Mouse (Mus musculus) ES-Bruce4 (cell line): ENCODE measurements around the gene Hap1. TPM values are rescaled to one million over a fixed set of nuclear protein-coding genes. Genes with fewer than 3 reads are reported as not detected.
A peak's percentile ranks its signal among the peaks of the same experiment; 100 is the strongest.

Experiments used
- H3K27ac ChIP-seq: 2 replicates; pipeline ENCODE4 v1.5.1; 2012; ENCODE audit warnings: low read length, inconsistent platforms; ENCODE audit not compliant: insufficient read depth
- H3K27me3 ChIP-seq: 2 replicates; pipeline ENCODE4 v1.6.1; 2012; ENCODE audit warnings: mild to moderate bottlenecking, low read length, inconsistent platforms; ENCODE audit not compliant: control insufficient read depth, poor library complexity, insufficient read depth, severe bottlenecking
- H3K36me3 ChIP-seq: 2 replicates; pipeline ENCODE4 v1.6.1; 2012; ENCODE audit warnings: inconsistent platforms, mild to moderate bottlenecking, low read length, moderate library complexity; ENCODE audit not compliant: control insufficient read depth, poor library complexity, insufficient read depth, severe bottlenecking
- H3K4me1 ChIP-seq: one replicate; pipeline ENCODE4 v1.8.1; 2011; ENCODE audit warnings: low read length; ENCODE audit not compliant: control insufficient read depth, insufficient read depth
- H3K4me3 ChIP-seq: 2 replicates; pipeline ENCODE4 v1.5.1; 2011; ENCODE audit warnings: low read depth, mild to moderate bottlenecking, low read length
- H3K9ac ChIP-seq: 2 replicates; pipeline ENCODE4 v1.6.1; 2012; ENCODE audit warnings: low read depth, mild to moderate bottlenecking, inconsistent platforms; ENCODE audit not compliant: poor library complexity, severe bottlenecking
- H3K9me3 ChIP-seq: replicated peaks from 2 replicates; pipeline ENCODE4 v1.6.1; 2012; ENCODE audit warnings: mild to moderate bottlenecking, low read length, inconsistent platforms; ENCODE audit not compliant: control insufficient read depth, poor library complexity, insufficient read depth, severe bottlenecking
- CTCF ChIP-seq: IDR thresholded peaks from one replicate; pipeline ENCODE4 v1.8.1; 2011; ENCODE audit warnings: low read depth, low read length
- EP300 ChIP-seq: IDR thresholded peaks from 2 replicates; pipeline ENCODE4 v1.6.1; 2011; ENCODE audit warnings: low read depth, low read length; ENCODE audit not compliant: insufficient read depth
- POLR2A ChIP-seq: IDR thresholded peaks from one replicate; pipeline ENCODE4 v1.8.1; 2011; ENCODE audit warnings: low read length; ENCODE audit not compliant: insufficient read depth
- polyA plus RNA-seq: library from polyadenylated mRNA; stranded (reverse); fragments of >200 nt; gene quantifications from 2 replicates; pipeline ENCODE4 v1.2.4, GENCODE M21; 2011; ENCODE audit warnings: low read depth; ENCODE audit not compliant: missing spikeins, insufficient read depth, insufficient read length

The Hap1 gene
- polyA plus RNA-seq, 1 experiment, result 12.7 TPM

DNA sequence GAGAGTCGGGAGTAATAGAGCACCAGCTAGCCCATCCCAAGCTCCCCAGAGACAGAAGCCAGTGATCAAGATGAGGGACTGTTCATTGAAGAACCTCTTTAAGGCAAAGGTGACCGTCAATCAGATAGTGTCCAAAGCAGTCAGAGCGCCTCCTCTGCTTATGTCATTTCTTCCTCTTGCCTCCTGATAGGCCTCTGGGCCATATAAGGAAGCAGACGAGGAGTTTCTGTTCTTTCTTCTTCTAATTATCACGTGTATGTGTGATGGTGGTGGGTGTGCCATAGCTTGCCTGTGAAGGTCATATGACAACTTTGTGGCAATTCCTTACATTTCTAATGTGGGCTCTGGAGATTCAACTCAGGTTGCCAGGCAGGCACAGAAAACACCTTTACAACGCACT is 44.9 kb upstream of the Hap1 start:
- H3K27me3 ChIP-seq, result no peaks in the 10 kb centered on the region
- no peak for TF ChIP-seq POLR2A
- TF ChIP-seq CTCF, result no peak
- TF ChIP-seq EP300, result no peak

GRCm38 (mm10) chr11:100399727-100400538 is 44.0 kb upstream of the Hap1 start:
- Histone ChIP-seq H3K36me3 (no peaks in the 10 kb centered on the region), H3K9me3 (no peaks in the 10 kb centered on the region), H3K9ac (no peak overlapping the region), H3K4me3 (no peak overlapping the region), H3K27ac (no peak overlapping the region), H3K27me3 (no peaks in the 10 kb centered on the region), H3K4me1 (peaks cover 3% of the 10 kb centered on the region)
- TF ChIP-seq CTCF (no peak), POLR2A (no peak), EP300 (no peak)

More for the DNA sequence above, 44.9 kb upstream of the Hap1 start:
- no peak overlapping the region for H3K27ac ChIP-seq
- H3K9me3 ChIP-seq, result no peaks in the 10 kb centered on the region
- peaks cover 3% of the 10 kb centered on the region for H3K4me1 ChIP-seq
- H3K9ac ChIP-seq, result no peak overlapping the region
- H3K4me3 ChIP-seq, result no peak overlapping the region
- no peaks in the 10 kb centered on the region for H3K36me3 ChIP-seq

- no peak overlapping the region for H3K4me3 ChIP-seq
- no peaks in the 10 kb centered on the region for H3K36me3 ChIP-seq
- no peaks in the 10 kb centered on the region for H3K27me3 ChIP-seq
- peaks cover 3% of the 10 kb centered on the region for H3K4me1 ChIP-seq
- H3K9me3 ChIP-seq, result no peaks in the 10 kb centered on the region
- TF ChIP-seq POLR2A, result no peak
- no peak for TF ChIP-seq EP300
- no peak for TF ChIP-seq CTCF
- no peak overlapping the region for H3K27ac ChIP-seq
- no peak overlapping the region for H3K9ac ChIP-seq
Measured at GRCm38 (mm10) chr11:100399320-100399719, 43.4 kb upstream of the Hap1 start.

- TF ChIP-seq EP300 (no peak), CTCF (no peak), POLR2A (no peak)
- peaks cover 3% of the 10 kb centered on the region for H3K4me1 ChIP-seq
- H3K4me3 ChIP-seq, result no peak overlapping the region
- H3K27ac ChIP-seq, result peak overlapping the region; percentile 43; the same call in 1 of the 2 replicates
- H3K9me3 ChIP-seq, result no peaks in the 10 kb centered on the region
- H3K36me3 ChIP-seq, result no peaks in the 10 kb centered on the region
- no peak overlapping the region for H3K9ac ChIP-seq
- no peaks in the 10 kb centered on the region for H3K27me3 ChIP-seq
Measured at GRCm38 (mm10) chr11:100398517-100398916, 42.6 kb upstream of the Hap1 start.

DNA sequence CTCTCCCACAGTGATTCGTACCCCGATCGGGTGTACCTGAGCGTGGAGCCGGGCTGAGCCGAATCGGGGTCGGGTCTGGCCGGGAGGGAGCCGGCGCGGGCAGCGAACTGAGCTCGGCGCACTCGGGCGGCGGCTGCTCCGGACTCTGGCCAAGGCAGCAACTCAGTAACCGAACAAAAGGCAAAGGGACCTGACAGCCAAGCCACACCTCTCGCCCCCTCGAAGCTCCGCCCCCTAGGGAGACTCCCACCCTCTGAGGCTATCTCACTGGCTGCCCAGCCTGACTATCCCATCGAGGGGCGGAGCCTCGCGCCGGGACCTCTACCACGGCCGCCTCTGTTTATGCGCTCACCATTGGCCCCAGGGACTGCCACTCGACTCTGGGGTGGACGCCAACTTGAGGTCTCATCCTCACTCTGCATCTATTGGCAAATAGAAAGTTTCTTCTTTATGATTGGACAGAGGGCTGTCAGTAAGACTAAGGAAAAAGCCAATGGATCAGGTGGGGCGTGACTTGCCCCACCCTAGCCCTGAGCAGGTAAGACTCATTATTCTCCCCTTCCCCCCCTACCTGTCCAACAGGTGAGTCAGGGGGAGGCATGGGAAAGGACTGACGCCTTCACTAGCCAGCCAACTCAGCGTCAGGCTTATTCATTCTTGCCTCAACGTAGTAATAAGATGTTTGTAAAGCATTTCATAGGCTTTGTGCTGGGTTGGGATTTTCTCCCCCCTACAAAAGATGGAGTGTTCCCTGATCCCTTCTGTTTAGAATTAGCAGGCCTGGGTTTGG is 41.9 kb upstream of the Hap1 start, which contains the start of gene Jup:
TSS of gene Jup (minus strand) at position 164 of the 790 bp plus-strand sequence.
- H3K9me3 ChIP-seq, result no peaks in the 10 kb centered on the region
- peaks cover 6% of the 10 kb centered on the region for H3K4me1 ChIP-seq
- no peaks in the 10 kb centered on the region for H3K36me3 ChIP-seq
- H3K27ac ChIP-seq, result peak within 1 kb of the TSS; percentile 43
- peak within 1 kb of the TSS; percentile 72 for H3K4me3 ChIP-seq
- H3K27me3 ChIP-seq, result no peaks in the 10 kb centered on the region
- TF ChIP-seq POLR2A, result peak; percentile 76
- peak; percentile 65; the same call in 1 of the 2 replicates for TF ChIP-seq EP300
- TF ChIP-seq CTCF, result no peak
- H3K9ac ChIP-seq, result peak within 1 kb of the TSS; percentile 7
